Mouse (Mus musculus): ENCODE results near the gene Gng7. TPM values are rescaled to one million over a fixed set of nuclear protein-coding genes. Genes with fewer than 3 reads are reported as not detected.
A peak's percentile ranks its signal among the peaks of the same experiment; 100 is the strongest.

The Gng7 gene
- total and polyA plus RNA-seq, 3 experiments: 0.24 to 0.47 TPM; not detected in 1

DNA sequence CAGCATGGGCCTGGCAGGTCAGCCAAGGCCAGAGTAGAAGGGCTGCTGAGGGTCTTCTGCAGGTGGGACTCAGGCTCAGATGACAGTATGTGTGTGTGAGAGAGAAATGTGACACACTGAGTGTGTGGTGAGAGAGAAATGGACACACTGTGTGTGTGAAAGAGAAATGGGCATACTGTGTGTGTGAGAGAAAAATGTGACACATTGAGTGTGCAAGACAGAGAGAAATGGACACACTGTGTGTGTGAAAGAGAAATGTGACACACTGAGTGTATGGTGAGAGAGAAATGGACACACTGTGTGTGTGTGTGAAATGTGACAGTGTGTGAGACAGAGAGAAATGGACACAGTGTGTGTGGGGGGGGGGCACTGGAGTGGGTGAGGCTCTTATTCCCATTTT, 102.9 kb downstream of the Gng7 start:
- Histone ChIP-seq H3K36me3 (replicated peaks in 1 of 2; ENCODE audit: control insufficient read depth in 1 of 2, insufficient read depth in 1 of 2, low read length in 1 of 2) (peaks cover 16 to 91% of the 10 kb centered on the region in 2 experiments), H3K4me2 (ENCODE audit: insufficient read depth, low read depth, poor library complexity, severe bottlenecking) (no peak overlapping the region), H3K9me3 (replicated peaks; ENCODE audit: low read length) (no peaks in the 10 kb centered on the region), H3K4me3 (replicated peaks in 1 of 3; ENCODE audit: low read depth in 2 of 3, low read length in 2 of 3, poor library complexity in 1 of 3) (no peak overlapping the region), H3K27me3 (replicated peaks) (no peaks in the 10 kb centered on the region), H3K79me2 (replicated peaks; ENCODE audit: control insufficient read depth, extremely low read depth, insufficient read depth, poor library complexity, severe bottlenecking) (no peaks in the 10 kb centered on the region), H3K9ac (ENCODE audit: insufficient read depth, low read depth) (no peak overlapping the region), H3K27ac (ENCODE audit: insufficient read depth, low read depth) (no peak overlapping the region), H3K4me1 (ENCODE audit: control insufficient read depth in 1 of 2, insufficient read depth in 2 of 2) (peaks cover 9 to 11% of the 10 kb centered on the region in 2 experiments; a peak in 2 of 4 replicates)
- in situ Hi-C loops (cut with MboI; ENCODE audit: low pct_ligation_motif_present, low pct_unique_long_range_greater_than_20kb, low sequenced_read_pairs): no loop called here
- TF ChIP-seq NELFE (IDR thresholded peaks at IDR 0.05; ENCODE audit: low read depth, low read length): no peak
- peak; percentile 70 for TF ChIP-seq ZKSCAN1 (IDR thresholded peaks at IDR 0.05; ENCODE audit: borderline replicate concordance, low read depth, low read length)
- dilution Hi-C loops (cut with MboI; ENCODE audit: extremely low pct_ligation_motif_present, extremely low pct_unique_long_range_greater_than_20kb, low sequenced_read_pairs): no loop called here
- DNase-seq (ENCODE audit: extremely low read depth): no peak

DNA sequence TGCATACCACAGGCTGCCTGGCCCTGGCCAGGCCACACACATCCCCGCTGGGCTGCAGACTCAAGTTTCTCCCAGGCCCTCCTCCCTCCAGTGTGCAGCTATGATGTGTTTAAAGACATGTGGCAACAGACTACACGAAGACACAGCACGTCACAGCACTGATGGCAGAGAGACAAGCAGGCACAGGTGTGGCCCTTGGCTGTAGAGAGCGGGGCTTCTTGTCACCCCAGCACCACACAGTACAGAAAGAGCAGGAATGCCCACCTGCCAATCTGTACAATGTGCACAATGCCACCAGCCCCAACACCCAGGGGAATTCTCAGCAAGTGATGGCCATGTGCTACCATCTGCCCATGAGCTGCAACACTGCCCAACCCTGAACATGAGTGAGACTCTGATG, 103.4 kb downstream of the Gng7 start:
- Histone ChIP-seq H3K27ac (ENCODE audit: insufficient read depth, low read depth) (no peak overlapping the region), H3K79me2 (replicated peaks; ENCODE audit: control insufficient read depth, extremely low read depth, insufficient read depth, poor library complexity, severe bottlenecking) (no peaks in the 10 kb centered on the region), H3K4me1 (ENCODE audit: control insufficient read depth in 1 of 2, insufficient read depth in 2 of 2) (peaks cover 4 to 11% of the 10 kb centered on the region in 2 experiments; a peak in 2 of 4 replicates), H3K9me3 (replicated peaks; ENCODE audit: low read length) (no peaks in the 10 kb centered on the region), H3K4me3 (replicated peaks in 1 of 3; ENCODE audit: low read depth in 2 of 3, low read length in 2 of 3, poor library complexity in 1 of 3) (no peak overlapping the region), H3K4me2 (ENCODE audit: insufficient read depth, low read depth, poor library complexity, severe bottlenecking) (no peak overlapping the region), H3K9ac (ENCODE audit: insufficient read depth, low read depth) (no peak overlapping the region), H3K27me3 (replicated peaks) (no peaks in the 10 kb centered on the region), H3K36me3 (replicated peaks in 1 of 2; ENCODE audit: control insufficient read depth in 1 of 2, insufficient read depth in 1 of 2, low read length in 1 of 2) (peaks cover 16 to 90% of the 10 kb centered on the region in 2 experiments)
- in situ Hi-C loops (cut with MboI; ENCODE audit: low pct_ligation_motif_present, low pct_unique_long_range_greater_than_20kb, low sequenced_read_pairs) (no loop called here), dilution Hi-C loops (cut with MboI; ENCODE audit: extremely low pct_ligation_motif_present, extremely low pct_unique_long_range_greater_than_20kb, low sequenced_read_pairs) (no loop called here)
- DNase-seq (ENCODE audit: extremely low read depth): no peak
- TF ChIP-seq JUND (conservative IDR thresholded peaks at IDR 0.05; ENCODE audit: low read depth, low read length) (no peak), JUN (IDR thresholded peaks at IDR 0.05; ENCODE audit: insufficient read depth, low read depth, low read length) (no peak), MYC (IDR thresholded peaks at IDR 0.05; ENCODE audit: low read depth, low read length) (no peak), POLR2AphosphoS2 (IDR thresholded peaks at IDR 0.05; ENCODE audit: low read depth, low read length) (no peak), NELFE (IDR thresholded peaks at IDR 0.05; ENCODE audit: low read depth, low read length) (no peak), CTCF (conservative IDR thresholded peaks at IDR 0.05 in 1 of 2, IDR thresholded peaks at IDR 0.05 in 1 of 2; ENCODE audit: low read depth in 2 of 2, low read length in 2 of 2) (no peak), ZC3H11A (IDR thresholded peaks at IDR 0.05; ENCODE audit: low read depth, low read length) (no peak), PAX5 (IDR thresholded peaks at IDR 0.05; ENCODE audit: low read length) (no peak)

DNA sequence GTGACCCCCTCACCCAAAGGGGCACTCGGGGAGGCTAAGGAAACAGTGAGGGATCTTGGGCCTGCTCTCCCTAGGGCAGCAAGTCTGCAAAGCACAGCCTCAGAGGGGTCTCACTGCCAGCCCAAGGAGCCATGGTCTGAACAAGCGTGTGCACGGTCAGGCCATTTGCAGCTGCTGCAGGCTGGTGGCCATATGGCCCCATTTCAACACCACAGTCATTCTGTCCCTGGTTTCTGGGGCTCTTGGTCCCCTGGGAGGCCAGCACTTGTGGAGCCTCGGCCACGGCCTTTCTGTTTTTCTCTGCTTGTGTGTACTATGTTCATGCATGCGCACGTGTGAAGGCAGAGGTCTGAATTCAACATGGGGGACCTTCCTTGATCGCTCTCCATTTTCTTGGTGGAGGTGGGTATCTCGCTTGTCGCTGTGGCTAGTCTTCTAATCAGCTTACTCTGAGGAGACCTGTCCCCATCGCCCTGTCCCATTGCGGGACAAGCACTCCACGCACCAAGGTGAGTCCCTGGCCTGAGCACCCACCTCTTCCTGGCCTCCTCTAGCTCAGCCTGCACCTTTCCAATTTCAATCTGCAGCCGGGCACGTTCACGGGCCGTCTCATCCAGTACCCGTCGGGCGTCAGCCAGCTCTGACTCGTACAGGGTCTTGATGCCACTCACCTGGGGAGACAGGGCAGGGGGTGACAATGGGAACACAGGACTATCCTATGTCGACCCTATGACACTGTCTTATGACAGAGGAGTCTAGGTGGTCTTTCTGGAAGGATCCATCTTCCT, 105.2 kb downstream of the Gng7 start:
- H3K4me1 ChIP-seq (ENCODE audit: control insufficient read depth in 1 of 2, insufficient read depth in 2 of 2): peaks cover 0 to 11% of the 10 kb centered on the region in 2 experiments; a peak in 1 of 4 replicates
- dilution Hi-C loops (cut with MboI; ENCODE audit: extremely low pct_ligation_motif_present, extremely low pct_unique_long_range_greater_than_20kb, low sequenced_read_pairs): no loop called here
- no peaks in the 10 kb centered on the region for H3K79me2 ChIP-seq (replicated peaks; ENCODE audit: control insufficient read depth, extremely low read depth, insufficient read depth, poor library complexity, severe bottlenecking)
- in situ Hi-C loops (cut with MboI; ENCODE audit: low pct_ligation_motif_present, low pct_unique_long_range_greater_than_20kb, low sequenced_read_pairs): no loop called here
- no peak overlapping the region for H3K4me2 ChIP-seq (ENCODE audit: insufficient read depth, low read depth, poor library complexity, severe bottlenecking)
- H3K27me3 ChIP-seq (replicated peaks): no peaks in the 10 kb centered on the region
- H3K36me3 ChIP-seq (replicated peaks in 1 of 2; ENCODE audit: control insufficient read depth in 1 of 2, insufficient read depth in 1 of 2, low read length in 1 of 2): peaks cover 24 to 92% of the 10 kb centered on the region in 2 experiments
- TF ChIP-seq NELFE (IDR thresholded peaks at IDR 0.05; ENCODE audit: low read depth, low read length) (no peak), SIN3A (IDR thresholded peaks at IDR 0.05; ENCODE audit: low read length) (no peak), CHD2 (IDR thresholded peaks at IDR 0.05; ENCODE audit: low read length) (no peak), BHLHE40 (IDR thresholded peaks at IDR 0.05; ENCODE audit: low read depth, low read length) (peak; percentile 30; the same call in 1 of the 2 replicates), GABPA (IDR thresholded peaks at IDR 0.05; ENCODE audit: insufficient replicate concordance, low read depth, low read length) (no peak)
- H3K27ac ChIP-seq (ENCODE audit: insufficient read depth, low read depth): no peak overlapping the region
- H3K9ac ChIP-seq (ENCODE audit: insufficient read depth, low read depth): no peak overlapping the region
- no peak for DNase-seq (ENCODE audit: extremely low read depth)
- H3K9me3 ChIP-seq (replicated peaks; ENCODE audit: low read length): no peaks in the 10 kb centered on the region
- no peak overlapping the region for H3K4me3 ChIP-seq (replicated peaks in 1 of 3; ENCODE audit: low read depth in 2 of 3, low read length in 2 of 3, poor library complexity in 1 of 3)

Data from CH12.LX (cell line).